Mouse (Mus musculus) MEL (cell line): ENCODE data around the gene Rala.

Source experiments
- CTCF ChIP-seq, 3 experiments: IDR thresholded peaks in 2 of 3; conservative IDR thresholded peaks in 1 of 3; 2 replicates each; pipeline ENCODE4 v1.5.1; 2011 to 2012; ENCODE audit warnings: low read length in 3 of 3, low read depth in 2 of 3, mild to moderate bottlenecking in 2 of 3, improper control_type of control experiment in 1 of 3, inconsistent platforms in 1 of 3, mixed read lengths in 1 of 3, moderate library complexity in 1 of 3; ENCODE audit not compliant: control insufficient read depth in 1 of 3, insufficient read depth in 1 of 3, poor library complexity in 1 of 3, severe bottlenecking in 1 of 3
- ELF1 ChIP-seq: IDR thresholded peaks from 2 replicates; pipeline ENCODE4 v1.6.1; 2014; ENCODE audit warnings: low read depth, mild to moderate bottlenecking, inconsistent platforms, low read length, improper control_type of control experiment, moderate library complexity
- EP300 ChIP-seq, 2 experiments: IDR thresholded peaks; 2 replicates each; pipeline ENCODE4 v1.6.1; 2011; ENCODE audit warnings: improper control_type of control experiment in 2 of 2, low read length in 2 of 2, low read depth in 1 of 2, mild to moderate bottlenecking in 1 of 2
- GABPA ChIP-seq: IDR thresholded peaks from 2 replicates; pipeline ENCODE4 v1.6.1; 2012; ENCODE audit warnings: low read depth, mild to moderate bottlenecking, inconsistent platforms, low read length, improper control_type of control experiment, moderate library complexity
- GATA1 ChIP-seq: IDR thresholded peaks from 2 replicates; pipeline ENCODE4 v1.6.1; 2011; ENCODE audit warnings: low read depth, low read length, improper control_type of control experiment
- KAT2A ChIP-seq: conservative IDR thresholded peaks from 2 replicates; pipeline ENCODE4 v1.6.1; 2012; ENCODE audit warnings: low read depth, low read length, improper control_type of control experiment, inconsistent platforms
- POLR2A ChIP-seq, 2 experiments: IDR thresholded peaks; 2 replicates each; pipeline ENCODE4 v1.6.1; 2011 to 2012; ENCODE audit warnings: low read length in 2 of 2, mild to moderate bottlenecking in 2 of 2, control low read depth in 1 of 2, improper control_type of control experiment in 1 of 2, low read depth in 1 of 2, moderate library complexity in 1 of 2; ENCODE audit not compliant: control insufficient read depth in 1 of 2, insufficient read depth in 1 of 2, poor library complexity in 1 of 2
- RAD21 ChIP-seq: IDR thresholded peaks from 2 replicates; pipeline ENCODE4 v1.6.1; 2011; ENCODE audit warnings: mild to moderate bottlenecking, low read depth, low read length, improper control_type of control experiment
- RCOR1 ChIP-seq: IDR thresholded peaks from 2 replicates; pipeline ENCODE4 v1.6.1; 2012; ENCODE audit warnings: low read depth, mild to moderate bottlenecking, inconsistent platforms, low read length, improper control_type of control experiment
- TAL1 ChIP-seq: IDR thresholded peaks from 2 replicates; pipeline ENCODE4 v1.6.1; 2012; ENCODE audit warnings: mild to moderate bottlenecking, inconsistent platforms, low read length, moderate library complexity, mixed read lengths
- TBP ChIP-seq: IDR thresholded peaks from 2 replicates; pipeline ENCODE4 v1.8.0; 2011; ENCODE audit warnings: low read depth, low read length, improper control_type of control experiment
- TCF12 ChIP-seq: IDR thresholded peaks from 2 replicates; pipeline ENCODE4 v1.6.1; 2014; ENCODE audit warnings: low read depth, mild to moderate bottlenecking, inconsistent platforms, low read length, improper control_type of control experiment, moderate library complexity
- USF1 ChIP-seq: IDR thresholded peaks from 2 replicates; pipeline ENCODE4 v1.6.1; 2014; ENCODE audit warnings: low read depth, mild to moderate bottlenecking, inconsistent platforms, low read length, improper control_type of control experiment, moderate library complexity
- ZNF384 ChIP-seq: IDR thresholded peaks from 2 replicates; pipeline ENCODE4 v1.6.1; 2012; ENCODE audit warnings: low read depth, mild to moderate bottlenecking, inconsistent platforms, low read length, improper control_type of control experiment

DNA sequence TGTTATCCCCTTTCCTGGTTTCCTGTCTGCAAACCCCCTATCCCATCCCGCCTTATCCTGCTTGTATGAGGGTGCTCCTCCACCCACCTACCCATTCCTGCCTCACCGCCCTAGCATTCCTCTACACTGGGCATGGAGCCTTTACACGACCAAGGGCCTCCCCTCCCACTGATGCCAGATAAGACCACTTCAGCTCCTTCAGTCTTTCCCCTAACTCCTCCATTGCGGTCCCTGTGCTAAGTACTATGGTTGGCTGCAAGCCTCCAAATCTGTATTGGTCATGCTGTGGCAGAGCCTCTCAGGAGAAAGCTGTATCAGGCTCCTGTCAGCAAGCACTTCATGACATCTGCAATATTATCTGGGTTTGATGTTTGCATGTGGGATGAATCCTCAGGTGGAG is 42.6 kb downstream of the Rala start:
- no peak for TF ChIP-seq RCOR1
- TF ChIP-seq GABPA = no peak
- TF ChIP-seq TBP = no peak
- no peak for TF ChIP-seq EP300 (IDR thresholded peaks at IDR 0.05; ENCODE audit: low read depth in 1 of 2, low read length in 2 of 2)
- TF ChIP-seq USF1 = no peak
- TF ChIP-seq KAT2A = no peak
- TF ChIP-seq RAD21 = no peak
- no peak for TF ChIP-seq CTCF (IDR thresholded peaks at IDR 0.05 in 2 of 3, conservative IDR thresholded peaks at IDR 0.05 in 1 of 3; ENCODE audit: control insufficient read depth in 1 of 3, insufficient read depth in 1 of 3, low read depth in 2 of 3, low read length in 3 of 3, poor library complexity in 1 of 3, severe bottlenecking in 1 of 3)
- TF ChIP-seq POLR2A (IDR thresholded peaks at IDR 0.05; ENCODE audit: control insufficient read depth in 1 of 2, insufficient read depth in 1 of 2, low read depth in 1 of 2, low read length in 2 of 2, poor library complexity in 1 of 2) = no peak
- TF ChIP-seq ELF1 = no peak
- no peak for TF ChIP-seq ZNF384
- TF ChIP-seq TCF12 = no peak
- TF ChIP-seq GATA1 = no peak
- TF ChIP-seq TAL1 = no peak
